ENCODE assay signal across 18 mouse cellular contexts in the genomic region with DNA sequence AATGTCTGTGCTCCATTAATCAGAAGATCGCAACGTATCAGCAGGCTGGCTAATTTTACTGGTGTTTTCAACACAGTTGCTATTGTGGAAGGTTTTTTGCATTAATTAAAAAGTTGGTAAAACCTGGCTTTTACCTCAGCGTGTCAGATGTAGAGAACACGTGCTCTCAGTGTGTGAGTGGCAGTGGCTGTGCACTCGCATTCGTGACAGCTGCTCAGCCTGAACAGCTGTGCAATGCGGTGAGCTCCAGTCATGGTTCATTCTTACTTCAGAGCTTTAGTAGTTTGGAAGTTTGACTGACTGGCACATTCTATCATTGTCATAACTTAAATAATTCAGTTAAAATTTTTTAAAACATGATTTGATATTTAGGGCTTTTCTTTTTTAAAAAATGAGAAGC. TPM values are rescaled to one million over a fixed set of nuclear protein-coding genes. Genes with fewer than 3 reads are reported as not detected.
"Had no signal": no experiment of that assay in that cellular context is flagged by ENCODE, and none has a peak within 500 bp of the region (broad histone marks: within the 10 kb centered on the region; RNA-seq: fewer than 3 reads in every experiment).

No protein-coding gene starts in this region.

RNA-seq across cellular contexts. Expression of a gene that starts 44.3 kb away (rescaled TPM):
- total RNA-seq: common myeloid progenitor, adult 5-6 weeks; gastrocnemius, adult 18-20 months; gastrocnemius, adult 2 months; gastrocnemius, adult 8-10 months; gastrocnemius, postnatal 25 days; gastrocnemius, postnatal 36 days; granulocyte monocyte progenitor cell, adult 5-6 weeks; heart, adult 18-20 months; heart, adult 2 months; heart, adult 8-10 months had no signal
- polyA plus RNA-seq: embryonic facial prominence, embryonic 10.5 days; embryonic facial prominence, embryonic 11.5 days; embryonic facial prominence, embryonic 12.5 days; embryonic facial prominence, embryonic 15.5 days; erythroblast, embryonic 14.5 days; forebrain, embryonic 10.5 days; forebrain, embryonic 11.5 days; forebrain, embryonic 16.5 days had no signal
